Mouse (Mus musculus): Measurements from ENCODE around the gene Pcnt. TPM values are rescaled to one million over a fixed set of nuclear protein-coding genes. Genes with fewer than 3 reads are reported as not detected.

The Pcnt gene
- total RNA-seq, 2 experiments from 2014 or later, result 25.0 to 31.9 TPM

DNA sequence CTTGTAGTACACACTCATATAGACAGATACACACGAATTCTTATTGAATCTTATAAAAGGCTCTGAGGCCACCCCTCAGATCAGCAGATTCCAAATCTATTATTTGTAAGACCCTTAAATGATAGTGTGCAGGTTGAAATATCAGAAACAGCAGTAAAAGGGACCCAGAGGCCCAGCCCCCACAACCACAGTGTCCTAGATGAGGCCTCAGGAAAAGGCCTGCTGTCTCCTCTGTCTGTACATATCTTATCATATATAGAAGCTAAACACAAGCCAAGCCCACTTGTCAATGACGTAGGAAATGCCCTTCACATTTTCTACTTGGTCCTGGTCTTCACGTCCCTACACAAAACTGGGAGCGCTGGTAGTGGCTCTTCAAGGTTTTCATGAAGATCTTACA lies 113.5 kb downstream of the Pcnt start:
- ATAC-seq (replicated peaks; ENCODE audit: low FRiP score, poor library complexity, severe bottlenecking), result no peak

DNA sequence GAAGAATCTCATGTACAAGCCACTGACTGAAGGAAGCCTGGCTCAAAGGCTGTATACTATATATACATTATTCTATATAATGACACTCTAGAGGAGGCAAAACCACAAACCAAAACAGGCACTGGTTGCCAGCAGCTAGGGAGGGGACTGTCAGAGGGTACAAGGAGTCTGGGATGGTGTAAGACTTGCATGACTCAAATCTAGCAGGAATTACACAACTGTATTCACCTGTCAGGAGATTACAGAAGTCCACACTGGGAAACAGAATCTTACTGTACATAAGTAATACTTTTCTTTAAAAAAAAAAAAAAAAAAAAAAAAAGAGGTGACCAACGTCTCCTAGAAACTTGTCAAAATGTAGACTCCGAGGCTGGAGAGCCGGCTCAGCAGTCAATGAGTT lies 114.0 kb downstream of the Pcnt start:
- no peak for ATAC-seq (replicated peaks; ENCODE audit: low FRiP score, poor library complexity, severe bottlenecking)

DNA sequence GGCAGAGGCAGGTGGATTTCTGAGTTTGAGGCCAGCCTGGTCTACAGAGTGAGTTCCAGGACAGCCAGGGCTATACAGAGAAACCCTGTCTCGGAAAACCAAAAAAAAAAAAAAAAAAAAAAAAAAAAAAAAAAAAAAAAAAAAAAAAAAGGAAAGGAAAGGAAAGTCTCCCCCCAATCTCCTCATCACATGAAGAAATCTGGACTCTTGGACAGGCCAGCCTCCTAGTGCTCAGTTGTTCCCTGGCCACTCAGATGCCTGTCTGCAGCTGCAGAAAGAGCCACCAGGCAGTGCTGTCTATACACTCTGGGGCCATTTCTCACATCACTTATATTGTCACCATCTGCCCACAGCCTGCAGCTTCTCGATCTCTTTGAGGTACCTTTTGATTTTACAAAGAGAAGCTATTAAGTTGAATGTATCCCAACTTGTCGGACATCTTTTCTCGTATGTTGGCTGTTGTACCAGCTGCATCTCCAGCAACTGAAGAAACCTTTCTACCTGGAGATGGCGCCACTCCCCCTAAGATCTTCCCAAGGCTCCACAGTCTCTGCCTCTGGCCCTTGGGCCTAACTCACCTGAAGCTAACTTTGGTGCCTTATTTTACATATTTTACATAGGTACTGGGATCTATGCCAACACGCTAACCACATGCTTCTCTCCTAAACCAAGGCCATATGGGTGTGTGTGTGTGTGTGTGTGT lies 116.1 kb downstream of the Pcnt start:
- ATAC-seq (replicated peaks; ENCODE audit: low FRiP score, poor library complexity, severe bottlenecking), result no peak

DNA sequence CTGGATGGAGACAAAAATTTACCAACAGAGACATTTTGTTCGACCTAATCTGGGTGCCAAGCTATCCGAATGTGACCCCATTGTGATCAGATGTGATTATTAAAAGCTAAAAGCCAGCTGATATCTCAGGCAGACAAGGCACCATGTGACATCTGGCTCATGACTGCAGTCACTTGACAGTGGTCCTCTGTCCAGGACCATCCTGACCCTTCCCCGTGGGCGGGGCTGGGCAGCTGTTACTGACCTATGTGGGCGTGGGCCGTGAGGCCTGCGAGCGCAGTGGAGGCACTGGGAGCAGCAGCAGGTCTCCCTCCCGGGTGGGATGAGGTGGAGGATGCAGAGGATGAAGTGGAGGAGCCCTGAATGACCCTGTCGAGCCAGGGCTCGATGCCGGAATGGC lies 125.0 kb downstream of the Pcnt start:
- no peak for ATAC-seq (replicated peaks; ENCODE audit: low FRiP score, poor library complexity, severe bottlenecking)

DNA sequence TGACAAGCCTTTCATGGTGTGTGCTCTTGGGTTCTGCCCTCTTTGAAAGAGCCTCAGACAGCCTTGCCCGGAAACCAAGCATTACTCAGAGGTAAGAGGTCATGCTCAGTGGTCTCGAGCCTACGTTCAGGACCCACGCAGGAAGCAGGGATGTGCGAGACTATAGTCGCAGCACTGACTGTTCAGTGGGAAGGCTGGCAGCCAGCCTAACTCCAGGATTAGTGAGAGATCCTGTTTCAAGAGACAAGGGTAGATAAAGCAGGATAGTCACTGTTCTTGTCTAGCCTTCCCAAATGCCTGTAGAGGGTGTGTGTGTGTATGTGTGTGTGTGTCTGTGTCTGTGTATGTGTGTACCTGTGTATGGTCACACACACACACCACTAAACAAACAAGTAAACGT lies 126.4 kb downstream of the Pcnt start:
- no peak for ATAC-seq (replicated peaks; ENCODE audit: low FRiP score, poor library complexity, severe bottlenecking)

DNA sequence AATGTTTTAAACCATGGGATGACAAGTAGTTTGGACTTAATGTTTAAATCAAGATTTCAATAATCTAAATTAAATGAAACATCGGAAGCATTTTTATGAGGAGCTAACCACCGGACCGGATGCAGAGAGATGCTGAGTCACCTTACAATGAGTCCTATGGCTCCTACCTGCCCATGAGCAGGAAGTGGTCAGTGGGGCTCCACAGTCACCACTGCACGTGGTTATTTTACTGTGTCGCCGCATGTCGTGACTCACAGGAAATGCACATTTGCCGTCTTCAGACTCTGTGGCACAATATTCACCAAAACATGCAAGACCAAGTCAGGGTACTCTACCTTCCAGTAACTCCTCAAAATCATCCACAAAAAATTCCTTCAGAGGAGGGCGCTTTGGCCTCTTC lies 135.8 kb downstream of the Pcnt start:
- ATAC-seq (replicated peaks; ENCODE audit: low FRiP score, poor library complexity, severe bottlenecking), result no peak

Other genes starting within 250 kb of the Pcnt start
- not detected in 2 replicates for gene Prmt2, start 204.9 kb downstream of the Pcnt start, total RNA-seq (2015; ENCODE audit: low replicate concordance)
- gene Prmt2, start 204.9 kb downstream of the Pcnt start, total RNA-seq (2017; ENCODE audit: low replicate concordance), result not detected in 2 replicates
- gene S100b, start 188.9 kb downstream of the Pcnt start, total RNA-seq (2015; ENCODE audit: low replicate concordance), result not detected in 2 replicates
- gene S100b, start 188.9 kb downstream of the Pcnt start, total RNA-seq (2017; ENCODE audit: low replicate concordance), result not detected in 2 replicates
- gene Dip2a, start 97.5 kb downstream of the Pcnt start, total RNA-seq (2015; ENCODE audit: low replicate concordance), result 0.77 and 0.84 TPM in 2 replicates
- 0.34 and 4.7 TPM in 2 replicates for gene Dip2a, start 97.5 kb downstream of the Pcnt start, total RNA-seq (2017; ENCODE audit: low replicate concordance)
- gene AC141477.1, start 2.3 kb downstream of the Pcnt start, total RNA-seq (2015; ENCODE audit: low replicate concordance), result not detected in 2 replicates
- gene AC141477.1, start 2.3 kb downstream of the Pcnt start, total RNA-seq (2017; ENCODE audit: low replicate concordance), result not detected in 2 replicates
- not detected in 2 replicates for gene 2610028H24Rik, start 6.3 kb upstream of the Pcnt start, total RNA-seq (2015; ENCODE audit: low replicate concordance)
- not detected in 2 replicates for gene 2610028H24Rik, start 6.3 kb upstream of the Pcnt start, total RNA-seq (2017; ENCODE audit: low replicate concordance)
- 19.0 and 34.3 TPM in 2 replicates for gene Mcm3ap, start 26.1 kb upstream of the Pcnt start, total RNA-seq (2015; ENCODE audit: low replicate concordance)
- 30.6 and 68.6 TPM in 2 replicates for gene Mcm3ap, start 26.1 kb upstream of the Pcnt start, total RNA-seq (2017; ENCODE audit: low replicate concordance)
- gene Ybey, start 26.3 kb upstream of the Pcnt start, total RNA-seq (2015; ENCODE audit: low replicate concordance), result 0.19 and 0.21 TPM in 2 replicates
- 0.60 and 1.4 TPM in 2 replicates for gene Ybey, start 26.3 kb upstream of the Pcnt start, total RNA-seq (2017; ENCODE audit: low replicate concordance)
- gene Lss, start 88.8 kb upstream of the Pcnt start, total RNA-seq (2015; ENCODE audit: low replicate concordance), result 1.0 TPM in 1 of 2 replicates, not detected in the other
- gene Lss, start 88.8 kb upstream of the Pcnt start, total RNA-seq (2017; ENCODE audit: low replicate concordance), result 1.7 and 2.0 TPM in 2 replicates
- not detected in 2 replicates for gene Spatc1l, start 119.5 kb upstream of the Pcnt start, total RNA-seq (2015; ENCODE audit: low replicate concordance)
- not detected in 2 replicates for gene Spatc1l, start 119.5 kb upstream of the Pcnt start, total RNA-seq (2017; ENCODE audit: low replicate concordance)
- not detected in 2 replicates for gene Ftcd, start 132.9 kb upstream of the Pcnt start, total RNA-seq (2015; ENCODE audit: low replicate concordance)
- gene Ftcd, start 132.9 kb upstream of the Pcnt start, total RNA-seq (2017; ENCODE audit: low replicate concordance), result not detected in 2 replicates
- 0.84 TPM in 1 of 2 replicates, not detected in the other for gene Col6a2, start 180.8 kb upstream of the Pcnt start, total RNA-seq (2015; ENCODE audit: low replicate concordance)
- gene Col6a2, start 180.8 kb upstream of the Pcnt start, total RNA-seq (2017; ENCODE audit: low replicate concordance), result 0.14 TPM in 1 of 2 replicates, not detected in the other